Mouse (Mus musculus): ENCODE measurements around the gene Dpep1. TPM values are rescaled to one million over a fixed set of nuclear protein-coding genes. Genes with fewer than 3 reads are reported as not detected.
"Not testable (repeated sequence)": the region's sequence is repeated elsewhere in the genome, so short reads cannot be mapped to it uniquely, and the experiment has no call there.

The Dpep1 gene
- 10 to 100 TPM; 11.8 to 20.9 TPM for total RNA-seq (2021)
- long read RNA-seq, experiment 1, transcript Dpep1-201 (11 exons, 2,236 nt): major isoform, 33 of 40 reads
- long read RNA-seq, experiment 1, partial matches to known transcripts: 2 of 40 reads
- long read RNA-seq, experiment 1, other reads (novel, unspliced or antisense): 5 of 40 reads
- long read RNA-seq, experiment 2, transcript Dpep1-201 (11 exons, 2,236 nt): major isoform, 24 of 28 reads
- long read RNA-seq, experiment 2, partial matches to known transcripts: 1 of 28 reads
- long read RNA-seq, experiment 2, other reads (novel, unspliced or antisense): 3 of 28 reads

GRCm38 (mm10) chr8:123185566-123186409, at the start of gene Dpep1:
Gene Dpep1, plus strand, starts transcription at chr8:123186242.
- intact Hi-C loops (cut with DNase I; ENCODE audit: low total_unique reads): loop anchor here (5.0 kb wide), 1 partner anchor 38 kb away; no protein-coding TSS in a partner anchor
- peak; percentile 58 for DNase-seq

GRCm38 (mm10) chr8:123136287-123136686, 49.8 kb upstream of the Dpep1 start:
- intact Hi-C loops (cut with DNase I; ENCODE audit: low total_unique reads): no loop called here
- DNase-seq: peak; percentile 33

- intact Hi-C loops (cut with DNase I; ENCODE audit: low total_unique reads): no loop called here
- peak; percentile 65 for DNase-seq
Observed at GRCm38 (mm10) chr8:123137645-123138077, 48.4 kb upstream of the Dpep1 start.

- intact Hi-C loops (cut with DNase I; ENCODE audit: low total_unique reads): no loop called here
- no peak for DNase-seq
Observed at GRCm38 (mm10) chr8:123138741-123139140, 47.3 kb upstream of the Dpep1 start.

GRCm38 (mm10) chr8:123141741-123142462, 44.1 kb upstream of the Dpep1 start:
- intact Hi-C loops (cut with DNase I; ENCODE audit: low total_unique reads): no loop called here
- DNase-seq: peak; percentile 77

- intact Hi-C loops (cut with DNase I; ENCODE audit: low total_unique reads): loop anchor here (5.0 kb wide), 1 partner anchor 42 kb away; the partner anchor contains the start of gene Dpep1
- peak; percentile 76 for DNase-seq
Observed at GRCm38 (mm10) chr8:123145279-123145678, 40.8 kb upstream of the Dpep1 start.

- intact Hi-C loops (cut with DNase I; ENCODE audit: low total_unique reads): loop anchor here (5.0 kb wide), 1 partner anchor 41 kb away; the partner anchor contains the start of gene Dpep1
- no peak for DNase-seq
Observed at GRCm38 (mm10) chr8:123146390-123146789, 39.7 kb upstream of the Dpep1 start.

GRCm38 (mm10) chr8:123150737-123151171, 35.3 kb upstream of the Dpep1 start:
- intact Hi-C loops (cut with DNase I; ENCODE audit: low total_unique reads): no loop called here
- DNase-seq: no peak

- no peak for DNase-seq
- intact Hi-C loops (cut with DNase I; ENCODE audit: low total_unique reads): no loop called here
Observed at GRCm38 (mm10) chr8:123155177-123155576, 30.9 kb upstream of the Dpep1 start.

- intact Hi-C loops (cut with DNase I; ENCODE audit: low total_unique reads): no loop called here
- DNase-seq: no peak
Observed at GRCm38 (mm10) chr8:123156070-123156773, 29.8 kb upstream of the Dpep1 start.

GRCm38 (mm10) chr8:123157888-123158465, 28.1 kb upstream of the Dpep1 start, which contains the start of gene Sult5a1:
Gene Sult5a1, minus strand, starts transcription at chr8:123158315.
- DNase-seq: no peak
- intact Hi-C loops (cut with DNase I; ENCODE audit: low total_unique reads): loop anchor here (2.0 kb wide), 1 partner anchor 49 kb away; no protein-coding TSS in a partner anchor

- peak; percentile 72 for DNase-seq
- intact Hi-C loops (cut with DNase I; ENCODE audit: low total_unique reads): no loop called here
Observed at GRCm38 (mm10) chr8:123181391-123181790, 4.7 kb upstream of the Dpep1 start.

- intact Hi-C loops (cut with DNase I; ENCODE audit: low total_unique reads): loop anchor here (5.0 kb wide), 1 partner anchor 41 kb away; no protein-coding TSS in a partner anchor
- DNase-seq: no peak
Observed at GRCm38 (mm10) chr8:123188006-123188405, 2.0 kb downstream of the Dpep1 start.

GRCm38 (mm10) chr8:123188841-123189240, 2.8 kb downstream of the Dpep1 start:
- DNase-seq: no peak
- intact Hi-C loops (cut with DNase I; ENCODE audit: low total_unique reads): loop anchor here (5.0 kb wide), 1 partner anchor 42 kb away; no protein-coding TSS in a partner anchor

- peak; percentile 85 for DNase-seq
- intact Hi-C loops (cut with DNase I; ENCODE audit: low total_unique reads): no loop called here
Observed at GRCm38 (mm10) chr8:123190678-123191077, 4.6 kb downstream of the Dpep1 start.

- DNase-seq: no peak
- intact Hi-C loops (cut with DNase I; ENCODE audit: low total_unique reads): no loop called here
Observed at GRCm38 (mm10) chr8:123191908-123192307, 5.9 kb downstream of the Dpep1 start.

GRCm38 (mm10) chr8:123193771-123194170, 7.7 kb downstream of the Dpep1 start:
- intact Hi-C loops (cut with DNase I; ENCODE audit: low total_unique reads): no loop called here
- DNase-seq: no peak

GRCm38 (mm10) chr8:123197016-123197415, 11.0 kb downstream of the Dpep1 start:
- intact Hi-C loops (cut with DNase I; ENCODE audit: low total_unique reads); DNase-seq: not testable (repeated sequence)
